Mouse (Mus musculus) lung, adult 2 months (tissue): ENCODE results near the gene Ppp1r16b.

Experiments
- CTCF ChIP-seq: fragments of 200-500 bp; IDR thresholded peaks from 2 replicates; pipeline ENCODE4 v1.5.1; 2011; ENCODE audit warnings: mild to moderate bottlenecking, low read length, control low read depth; ENCODE audit not compliant: insufficient read depth
- POLR2A ChIP-seq: fragments of 200-500 bp; IDR thresholded peaks from 2 replicates; pipeline ENCODE4 v1.6.1; 2011; ENCODE audit warnings: low read depth, mild to moderate bottlenecking, control low read depth, low read length, borderline replicate concordance; ENCODE audit errors: extremely low read depth

- TF ChIP-seq CTCF: no peak
- no peak for TF ChIP-seq POLR2A
Measured at GRCm38 (mm10) chr2:158778349-158778748, 113.2 kb downstream of the Ppp1r16b start.
